Mouse (Mus musculus) c-Kit-positive CD71-negative TER-119-negative erythroid progenitor cells, embryonic 14.5 days (primary cell): ENCODE results near the gene Zfp148.

ENCODE experiments used
- DNase-seq: peaks from one replicate; pipeline ENCODE4 v3.0.0-alpha.2; 2013; ENCODE audit warnings: low read depth

Zfp148 gene

DNA sequence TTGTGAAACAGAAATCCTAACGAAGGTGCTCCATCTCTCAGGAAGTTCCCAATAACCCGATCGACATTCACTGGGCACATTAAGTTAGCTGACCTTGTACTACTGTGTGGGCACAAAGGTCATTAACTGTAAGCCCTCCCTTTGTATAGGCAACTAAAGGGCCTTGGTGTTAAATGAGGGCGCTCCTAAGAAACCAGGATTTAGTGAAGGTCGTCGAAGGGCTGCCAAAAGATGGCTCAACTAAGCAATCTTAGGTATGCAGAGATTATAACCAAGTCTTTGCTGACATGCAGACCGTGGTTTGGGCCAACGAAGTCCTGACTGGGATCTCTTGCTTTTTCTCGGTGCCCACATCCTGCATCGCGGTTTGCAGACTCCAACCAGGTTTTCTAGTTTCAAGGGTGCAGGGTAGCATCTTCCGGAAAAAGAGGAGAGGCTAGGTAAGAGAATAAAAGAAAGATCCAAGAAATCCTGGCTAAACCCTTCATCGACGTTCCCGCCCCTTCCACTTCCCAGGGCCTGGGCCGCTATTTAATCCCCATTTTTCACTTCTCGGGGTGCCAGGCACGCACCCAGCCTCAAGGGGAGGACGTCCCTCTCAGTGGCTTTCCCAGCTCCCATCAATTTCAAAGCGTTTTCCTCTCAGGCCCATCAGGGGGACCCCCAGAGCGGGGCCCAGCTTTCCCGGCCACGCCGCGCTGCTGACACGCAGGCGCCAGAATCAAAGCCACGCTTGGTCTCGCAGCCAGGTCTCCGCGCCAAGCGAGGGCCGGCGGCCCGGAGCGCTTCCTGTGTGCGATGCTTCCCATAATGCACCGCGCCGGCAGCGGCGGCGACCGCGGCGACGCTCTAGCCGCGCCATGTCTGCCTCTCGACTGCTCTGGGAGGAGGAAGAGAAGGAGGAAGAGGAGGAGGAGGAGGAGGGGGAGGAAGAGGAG, at the start of gene Zfp148:
Gene Zfp148 (plus strand): TSS at position 893 of the 938 bp plus-strand sequence.
- peak; percentile 82 for DNase-seq

GRCm38 (mm10) chr16:33333015-33333414, 47.6 kb upstream of the Zfp148 start:
- DNase-seq = no peak

DNA sequence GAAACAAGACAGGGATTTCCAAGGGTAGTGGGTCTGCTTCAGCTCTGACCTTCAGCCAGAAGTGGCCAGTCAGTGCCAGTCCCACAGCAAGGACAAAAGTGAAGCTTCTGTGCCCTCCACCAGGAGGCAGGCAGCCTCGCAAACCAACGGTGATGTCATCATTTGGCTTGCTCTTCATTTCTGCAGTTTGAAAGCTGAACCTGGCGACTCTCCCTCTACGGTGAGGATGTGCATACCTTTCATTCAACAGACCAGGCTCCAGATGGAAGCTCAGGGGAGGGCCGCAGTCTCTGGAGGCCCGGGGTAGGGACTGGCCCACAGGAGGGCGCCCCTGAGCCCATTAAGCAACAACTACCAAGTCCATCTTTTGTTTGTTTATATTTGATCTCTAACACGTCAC, 43.5 kb upstream of the Zfp148 start:
- peak; percentile 17 for DNase-seq

GRCm38 (mm10) chr16:33337681-33338080, 43.0 kb upstream of the Zfp148 start:
- no peak for DNase-seq

DNA sequence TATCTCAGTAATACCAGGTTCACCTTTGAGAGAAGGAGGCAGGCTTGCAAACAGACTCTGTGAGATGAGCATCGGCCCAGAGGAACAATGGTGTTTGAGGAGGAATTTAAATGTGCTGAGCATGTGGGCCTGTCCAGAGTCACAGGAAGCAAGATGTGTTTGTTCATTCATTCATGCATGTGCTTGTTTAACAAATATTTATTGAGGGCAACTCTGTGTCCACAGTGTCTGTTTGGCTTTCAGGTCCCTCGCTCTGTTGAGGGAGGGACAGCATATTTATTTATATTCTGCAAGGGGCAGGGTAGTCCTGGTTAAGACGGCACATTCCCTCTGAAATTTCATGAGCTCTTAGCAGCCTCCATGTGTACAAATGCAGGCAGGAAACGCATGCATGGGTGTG, 42.1 kb upstream of the Zfp148 start:
- no peak for DNase-seq

DNA sequence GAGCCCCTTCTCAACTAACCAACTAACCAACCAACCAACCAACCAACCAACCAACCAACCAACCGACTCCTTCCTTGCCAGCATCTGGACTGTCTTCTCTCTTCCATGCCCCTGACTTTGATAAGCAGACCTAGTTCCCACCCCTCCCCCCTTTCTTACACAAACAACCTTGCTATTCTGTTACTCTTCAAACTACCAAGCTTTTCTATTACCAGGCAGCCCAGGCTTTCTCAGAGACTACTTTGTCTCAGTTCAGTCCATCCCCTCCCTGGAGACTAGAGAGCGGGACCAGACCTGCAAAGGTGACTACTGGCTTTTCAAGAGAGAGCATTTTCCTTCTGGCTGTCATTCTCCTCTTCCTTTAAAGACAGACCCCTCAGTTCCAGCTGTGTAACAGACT, 41.2 kb upstream of the Zfp148 start:
- no peak for DNase-seq

GRCm38 (mm10) chr16:33342356-33342755, 38.3 kb upstream of the Zfp148 start:
- no peak for DNase-seq

GRCm38 (mm10) chr16:33343106-33343505, 37.5 kb upstream of the Zfp148 start:
- DNase-seq = no peak

DNA sequence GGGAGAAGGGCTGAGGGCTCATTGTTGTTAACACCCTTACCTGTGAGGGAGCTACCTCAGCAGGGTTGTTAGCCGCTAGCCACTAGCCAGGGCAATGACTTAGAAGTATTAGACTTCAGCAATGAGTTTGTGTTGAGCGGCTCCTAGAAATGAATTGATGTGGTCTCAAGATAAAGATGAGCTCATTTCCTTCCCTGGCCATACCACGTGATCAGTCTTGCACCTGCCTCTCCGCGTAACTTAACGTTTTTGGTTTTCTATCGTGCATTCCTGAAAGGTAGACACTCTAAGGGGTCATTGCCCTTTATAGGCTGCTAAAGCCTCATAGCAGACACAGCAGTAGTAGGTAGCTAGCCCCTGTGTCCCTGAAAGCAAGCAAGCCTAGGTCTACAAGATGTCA, 37.0 kb upstream of the Zfp148 start:
- DNase-seq = peak; percentile 17

GRCm38 (mm10) chr16:33344379-33344778, 36.3 kb upstream of the Zfp148 start:
- no peak for DNase-seq

DNA sequence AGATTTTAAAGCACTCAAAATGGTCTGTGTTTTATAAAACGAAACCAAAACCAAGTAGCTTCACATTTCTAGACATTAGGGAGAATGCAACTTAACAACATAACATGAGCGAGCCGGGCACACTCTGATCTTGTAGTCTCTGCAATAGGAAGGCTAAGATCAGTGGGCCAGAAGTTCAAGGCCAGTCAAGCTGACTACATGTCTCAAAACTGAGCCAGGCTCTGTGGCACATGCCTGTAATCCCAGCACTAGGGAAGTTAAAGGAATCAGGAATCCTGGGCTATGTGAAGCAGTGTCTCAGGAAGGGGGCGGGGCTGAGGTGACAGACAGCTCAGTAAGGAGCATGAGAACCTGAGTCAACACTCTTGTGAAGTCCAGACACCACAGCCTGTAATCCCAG, 35.8 kb upstream of the Zfp148 start:
- no peak for DNase-seq

DNA sequence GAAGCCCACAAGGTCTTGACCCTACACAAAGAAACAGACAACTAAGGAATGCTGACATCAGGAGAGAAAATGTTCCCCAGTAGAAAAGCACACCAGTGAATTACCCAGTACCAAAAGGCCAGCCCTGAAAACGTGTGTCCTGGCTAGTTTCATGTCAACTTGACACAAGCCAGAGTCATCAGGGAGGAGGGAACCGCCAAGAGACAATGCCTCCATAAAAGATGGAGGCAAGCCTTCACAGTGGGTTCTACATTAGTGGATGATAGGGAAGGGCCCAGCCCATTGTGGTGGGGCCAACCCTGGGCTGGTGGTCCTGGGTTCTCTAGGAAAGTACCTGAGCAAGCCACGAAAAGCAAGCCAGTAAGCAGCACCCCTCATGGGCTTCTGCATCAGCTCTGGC, 34.3 kb upstream of the Zfp148 start:
- DNase-seq = no peak

- no peak for DNase-seq
Measured at GRCm38 (mm10) chr16:33347134-33347533, 33.5 kb upstream of the Zfp148 start.

- DNase-seq = no peak
Measured at GRCm38 (mm10) chr16:33357805-33358204, 22.8 kb upstream of the Zfp148 start.

GRCm38 (mm10) chr16:33365772-33366171, 14.9 kb upstream of the Zfp148 start:
- no peak for DNase-seq

GRCm38 (mm10) chr16:33368632-33369031, 12.0 kb upstream of the Zfp148 start:
- DNase-seq = no peak

DNA sequence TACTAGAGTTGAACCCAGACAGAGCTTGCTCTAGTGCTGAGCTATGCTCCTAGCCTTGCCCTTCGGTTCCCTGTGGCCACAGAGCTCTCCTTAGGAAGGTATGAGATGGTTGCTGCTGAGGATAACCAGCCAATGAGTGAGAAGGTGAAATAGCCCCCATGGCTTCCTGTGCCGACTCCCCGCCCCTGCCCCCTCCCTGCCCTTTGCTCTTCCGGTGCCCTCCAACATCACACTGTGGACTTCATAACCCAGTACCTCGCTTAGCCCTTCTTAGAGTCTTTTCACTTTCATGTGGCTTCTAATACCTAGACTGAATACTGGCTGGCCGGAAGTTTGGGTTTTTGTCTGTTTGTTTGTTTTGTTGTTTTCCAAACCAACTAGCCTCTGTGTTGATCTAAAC, 9.8 kb upstream of the Zfp148 start:
- no peak for DNase-seq

DNA sequence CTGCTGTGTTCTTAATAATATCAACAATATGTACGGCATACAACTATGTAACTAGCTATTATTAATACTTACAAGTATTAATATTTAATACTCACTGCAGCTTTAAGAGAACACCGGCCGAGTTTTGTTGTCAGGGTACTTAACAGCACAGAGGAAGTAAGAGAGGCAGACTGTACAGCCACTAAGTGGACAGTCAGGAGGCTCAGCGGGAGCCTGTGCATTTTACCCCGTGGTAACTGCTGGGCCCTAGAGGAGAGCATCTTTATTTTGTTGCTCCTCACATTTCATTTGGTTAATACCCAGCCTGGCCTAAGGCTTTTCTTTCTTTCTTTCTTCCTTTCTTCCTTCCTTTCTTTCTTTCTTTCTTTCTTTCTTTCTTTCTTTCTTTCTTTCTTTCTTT, 8.0 kb upstream of the Zfp148 start:
- no peak for DNase-seq

DNA sequence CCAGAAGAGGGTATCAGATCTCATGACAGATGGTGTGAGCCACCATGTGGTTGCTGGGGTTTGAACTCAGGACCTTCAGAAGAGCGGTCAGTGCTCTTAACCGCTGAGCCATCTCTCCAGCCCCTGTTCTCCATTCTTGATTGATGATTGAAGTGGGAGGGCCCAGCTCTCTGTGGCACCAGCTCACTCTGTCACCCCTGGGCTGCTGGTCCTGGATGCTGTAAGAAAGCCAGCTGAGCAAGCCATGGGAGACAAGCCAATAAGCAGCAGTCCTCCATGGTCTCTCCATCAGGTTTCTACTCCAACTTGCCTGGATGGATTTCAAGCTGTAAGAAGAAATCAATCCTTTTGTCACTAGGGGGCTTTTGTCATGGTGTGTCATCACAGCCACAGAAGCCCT, 7.3 kb upstream of the Zfp148 start:
- no peak for DNase-seq

DNA sequence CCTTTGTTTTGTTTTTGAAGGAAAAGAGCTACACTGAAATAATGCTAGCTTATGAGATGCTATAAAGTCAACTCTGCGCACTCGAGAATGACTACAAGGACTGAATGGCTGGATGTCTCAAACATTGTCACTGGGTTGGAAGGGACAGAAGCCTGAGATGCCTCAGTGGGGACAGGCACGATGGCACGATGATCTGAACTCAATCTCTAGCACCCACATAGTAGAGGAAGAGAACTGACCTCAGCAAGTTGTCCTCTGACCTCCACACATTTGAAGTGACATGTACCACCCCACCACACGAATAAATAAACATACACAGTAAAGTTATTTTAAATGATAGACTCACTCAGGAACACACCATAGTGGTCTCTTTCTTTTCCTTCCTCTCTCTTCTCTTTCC, 4.4 kb upstream of the Zfp148 start:
- no peak for DNase-seq

DNA sequence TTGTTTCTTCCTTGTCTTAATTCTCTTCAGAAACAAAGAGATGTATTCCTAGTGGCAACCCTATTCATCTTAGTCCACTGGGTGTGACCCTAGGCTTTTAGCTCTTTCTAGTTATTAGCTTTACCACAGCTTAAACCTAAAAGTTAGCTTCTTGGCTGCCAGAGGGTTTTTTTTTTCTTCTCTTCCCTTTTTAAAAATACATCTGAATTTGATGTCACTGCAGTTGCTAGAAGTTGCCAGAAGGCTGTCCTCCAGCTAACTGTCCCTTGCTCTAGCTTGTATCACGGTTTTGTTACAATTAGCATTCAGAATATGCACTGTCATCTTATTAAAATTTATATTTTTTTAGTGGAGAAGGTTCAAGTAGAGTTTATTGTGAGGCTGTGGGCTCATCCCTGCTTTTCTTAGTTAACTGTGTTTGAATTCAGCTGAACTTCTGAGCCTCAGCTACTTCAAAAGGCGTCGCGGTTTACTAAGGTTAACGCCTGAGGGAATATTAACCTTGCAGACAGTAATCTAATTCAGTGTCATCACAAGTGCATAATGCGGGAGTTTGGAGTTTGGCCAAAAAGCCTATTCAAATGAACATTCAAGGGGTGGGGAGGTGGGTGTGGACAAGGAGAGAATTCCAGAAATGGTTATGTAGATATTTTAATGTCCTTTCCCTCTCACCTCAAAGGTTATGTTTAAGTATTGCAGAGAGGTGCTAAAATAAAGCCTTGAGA, 1.3 kb upstream of the Zfp148 start:
- DNase-seq = no peak

- DNase-seq = no peak
Measured at GRCm38 (mm10) chr16:33380882-33381613, 412 bp downstream of the Zfp148 start.
